In the genomic region with DNA sequence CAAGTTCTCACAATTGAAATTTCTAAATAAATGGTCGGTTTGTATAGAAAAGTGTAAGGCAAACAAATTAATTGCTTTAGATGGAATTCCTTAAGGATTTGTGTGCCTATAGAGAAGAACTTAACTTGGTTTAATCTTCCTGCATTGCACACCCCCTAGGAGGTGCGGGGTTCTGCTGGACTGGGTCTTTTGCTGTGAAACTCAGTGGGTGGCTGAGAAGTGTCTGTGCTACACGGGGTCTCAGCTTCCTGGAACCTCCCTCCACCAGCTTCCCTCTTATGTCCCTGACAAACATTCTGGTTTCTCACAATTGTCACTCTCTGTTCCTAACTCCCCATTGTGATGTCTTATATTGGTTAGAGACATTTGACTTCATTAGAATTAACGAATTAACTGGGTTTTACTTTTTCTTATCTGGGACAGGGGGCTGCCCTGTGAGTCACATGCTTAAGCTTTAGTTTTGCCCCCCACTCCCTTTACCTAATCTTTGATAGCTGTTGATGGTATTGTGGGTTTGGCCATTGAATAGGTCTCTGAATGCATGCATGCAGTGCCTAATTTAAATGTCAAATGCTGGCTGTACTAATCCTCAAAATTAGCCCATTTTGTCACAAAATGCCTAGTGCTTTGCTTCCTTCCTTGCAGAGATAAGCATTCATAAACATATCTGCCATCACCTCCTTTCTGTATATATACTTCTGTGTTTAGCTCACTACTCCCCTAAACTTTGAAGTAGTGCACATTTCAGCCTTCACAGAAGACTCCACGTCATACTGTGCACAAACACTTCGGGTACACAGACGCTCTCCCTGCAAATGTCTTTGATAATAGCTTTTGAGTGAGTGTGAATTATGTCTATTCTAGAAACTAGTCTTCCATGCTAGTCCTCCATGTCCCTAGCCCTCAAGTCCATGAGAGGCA, we compare ENCODE assay signal across 17 mouse cellular contexts. TPM values are rescaled to one million over a fixed set of nuclear protein-coding genes. Genes with fewer than 3 reads are reported as not detected.
DNase-seq lines count a peak whose midpoint lies in the region; ATAC-seq lines count a peak whose summit lies in the region.
"Had no signal": no experiment of that assay in that cellular context is flagged by ENCODE, and none has a peak within 500 bp of the region (broad histone marks: within the 10 kb centered on the region; RNA-seq: fewer than 3 reads in every experiment).

No protein-coding gene starts in this region.

- H3K4me2 ChIP-seq in forebrain, embryonic 15.5 days (replicated peaks), result no peak overlapping the region
- H3K4me2 ChIP-seq in heart, embryonic 13.5 days, result peak overlapping the region; percentile 31; the same call in 1 of the 2 replicates
- H3K4me2 ChIP-seq: embryonic facial prominence, embryonic 13.5 days; kidney, embryonic 15.5 days; neural tube, embryonic 13.5 days had no signal

- no peaks in the 10 kb centered on the region for H3K36me3 ChIP-seq in forebrain, embryonic 10.5 days (replicated peaks)
- H3K36me3 ChIP-seq in forebrain, embryonic 15.5 days, result no peaks in the 10 kb centered on the region
- no peaks in the 10 kb centered on the region for H3K36me3 ChIP-seq in heart, embryonic 13.5 days
- H3K36me3 ChIP-seq: embryonic facial prominence, embryonic 13.5 days; G1E; kidney, embryonic 15.5 days; limb, embryonic 10.5 days; neural tube, embryonic 13.5 days had no signal

- H3K4me1 ChIP-seq in forebrain, embryonic 10.5 days, result peaks cover 43% of the 10 kb centered on the region
- peaks cover 17% of the 10 kb centered on the region; the same call in 1 of the 2 replicates for H3K4me1 ChIP-seq in forebrain, embryonic 15.5 days
- H3K4me1 ChIP-seq in heart, embryonic 13.5 days, result peaks cover 56% of the 10 kb centered on the region
- H3K4me1 ChIP-seq: kidney, embryonic 15.5 days had no signal

- H3K27ac ChIP-seq in forebrain, embryonic 10.5 days, result 0 out of 2 replicates have a peak overlapping the region, but pooled peaks have one; percentile 40
- H3K27ac ChIP-seq in forebrain, embryonic 15.5 days (replicated peaks), result no peak overlapping the region
- peak overlapping the region; percentile 82 for H3K27ac ChIP-seq in heart, embryonic 13.5 days (replicated peaks)
- H3K27ac ChIP-seq: embryonic facial prominence, embryonic 13.5 days; kidney, embryonic 15.5 days; limb, embryonic 10.5 days; neural tube, embryonic 13.5 days had no signal

- no peak overlapping the region for H3K4me3 ChIP-seq in forebrain, embryonic 10.5 days
- H3K4me3 ChIP-seq in forebrain, embryonic 15.5 days, result no peak overlapping the region
- no peak overlapping the region for H3K4me3 ChIP-seq in heart, embryonic 13.5 days
- H3K4me3 ChIP-seq: embryonic facial prominence, embryonic 13.5 days; kidney, embryonic 15.5 days; limb, embryonic 10.5 days; neural tube, embryonic 13.5 days had no signal

- peaks cover 20% of the 10 kb centered on the region for H3K27me3 ChIP-seq in forebrain, embryonic 10.5 days (ENCODE audit: poor library complexity, severe bottlenecking)
- H3K27me3 ChIP-seq in forebrain, embryonic 15.5 days, result no peaks in the 10 kb centered on the region
- no peaks in the 10 kb centered on the region for H3K27me3 ChIP-seq in heart, embryonic 13.5 days (replicated peaks)

- DNase-seq in forebrain, embryonic 10.5 days (ENCODE audit: extremely low spot score, low spot score), result no peak
- DNase-seq in heart, adult 9 months (ENCODE audit: low spot score in 2 of 2), result no peak
- peak; percentile 10 for DNase-seq in lung, postnatal 10 days
- DNase-seq in lung, postnatal 4 days, result no peak
- DNase-seq in natural killer cell, adult 2 months (ENCODE audit: low spot score in 2 of 2), result no peak
- DNase-seq: cerebellum, adult 11-12 months; liver, postnatal 0 days; right cerebral cortex, adult 18-20 months had no signal

- no peak for ATAC-seq in forebrain, embryonic 15.5 days (replicated peaks)
- ATAC-seq in heart, embryonic 13.5 days (ENCODE audit: extremely low read depth, insufficient number of reproducible peaks, low FRiP score, low TSS enrichment), result no peak
- ATAC-seq in frontal cortex, adult (ENCODE audit: low TSS enrichment), result no peak
- ATAC-seq: intestine, postnatal 0 days had no signal

- no peak overlapping the region for H3K9ac ChIP-seq in forebrain, embryonic 15.5 days (replicated peaks)
- H3K9ac ChIP-seq in heart, embryonic 13.5 days, result no peak overlapping the region
- H3K9ac ChIP-seq: embryonic facial prominence, embryonic 13.5 days; kidney, embryonic 15.5 days; liver, postnatal 0 days; neural tube, embryonic 13.5 days had no signal

- H3K9me3 ChIP-seq in forebrain, embryonic 10.5 days, result no peaks in the 10 kb centered on the region
- no peaks in the 10 kb centered on the region for H3K9me3 ChIP-seq in forebrain, embryonic 15.5 days
- H3K9me3 ChIP-seq in heart, embryonic 13.5 days, result peaks cover 3% of the 10 kb centered on the region; the same call in 1 of the 2 replicates
- H3K9me3 ChIP-seq: embryonic facial prominence, embryonic 13.5 days; G1E; kidney, embryonic 15.5 days; limb, embryonic 10.5 days; neural tube, embryonic 13.5 days had no signal

- 20% methylated on average over 7 of the region's 7 CpGs for WGBS in forebrain, embryonic 10.5 days
- 7% methylated on average over 7 of the region's 7 CpGs for WGBS in forebrain, embryonic 15.5 days
- 40% methylated on average over 7 of the region's 7 CpGs for WGBS in heart, embryonic 13.5 days

RNA-seq across cellular contexts. Expression of gene Otud1, which starts 7.3 kb away (rescaled TPM):
- 0.44 and 0.56 TPM in 2 replicates for polyA plus RNA-seq in forebrain, embryonic 10.5 days (2016; fragmentation: Nextera tagmentation; extraction: Ambion mirVana)
- 1.8 and 1.9 TPM in 2 replicates for polyA plus RNA-seq in forebrain, embryonic 15.5 days (2015; fragmentation: Nextera tagmentation; extraction: Ambion mirVana)
- polyA plus RNA-seq in heart, embryonic 13.5 days (2015; fragmentation: Nextera tagmentation; extraction: Ambion mirVana), result 5.2 and 8.0 TPM in 2 replicates
- polyA plus RNA-seq: G1E had no signal
